Mouse (Mus musculus): ENCODE measurements around the gene Catsperg1. TPM values are rescaled to one million over a fixed set of nuclear protein-coding genes. Genes with fewer than 3 reads are reported as not detected.

The Catsperg1 gene
- polyA plus RNA-seq (2015; fragmentation: Nextera tagmentation; extraction: Ambion mirVana): 0.76 and 1.7 TPM in 2 replicates

GRCm38 (mm10) chr7:29213675-29214082 lies at the start of gene Catsperg1:
Gene Catsperg1, minus strand, starts transcription at chr7:29214035.

GRCm38 (mm10) chr7:29248261-29248841 lies 34.5 kb upstream of the Catsperg1 start, which contains the start of gene 2200002D01Rik:
Gene 2200002D01Rik, minus strand, starts transcription at chr7:29248466.

GRCm38 (mm10) chr7:29238019-29238967 lies 24.5 kb upstream of the Catsperg1 start, which contains the start of gene Yif1b:
Gene Yif1b, plus strand, starts transcription at chr7:29238329.

GRCm38 (mm10) chr7:29232247-29233013 lies 18.6 kb upstream of the Catsperg1 start, which contains the start of gene Kcnk6:
Gene Kcnk6, minus strand, starts transcription at chr7:29232515.

GRCm38 (mm10) chr7:29180077-29180853 lies 33.6 kb downstream of the Catsperg1 start, which contains the start of gene Psmd8:
Gene Psmd8, minus strand, starts transcription at chr7:29180701.

GRCm38 (mm10) chr7:29170066-29170754 lies 43.6 kb downstream of the Catsperg1 start, which contains the start of the genes Ggn and Spred3:
Gene Ggn, plus strand, starts transcription at chr7:29170210.
Gene Spred3, minus strand, starts transcription at chr7:29170411.

GRCm38 (mm10) chr7:29155838-29156782 lies 57.7 kb downstream of the Catsperg1 start, which contains the start of gene Fam98c:
Gene Fam98c, minus strand, starts transcription at chr7:29156234.

GRCm38 (mm10) chr7:29134693-29135386 lies 79.0 kb downstream of the Catsperg1 start, which contains the start of gene Rasgrp4:
Gene Rasgrp4, plus strand, starts transcription at chr7:29134851.

Other genes with a start within 250 kb of the Catsperg1 start
- gene Eif3k, start 232.2 kb downstream of the Catsperg1 start, polyA plus RNA-seq (2015; fragmentation: Nextera tagmentation; extraction: Ambion mirVana): 348 and 365 TPM in 2 replicates
- 2.1 and 8.1 TPM in 2 replicates for gene Map4k1, start 232.0 kb downstream of the Catsperg1 start, polyA plus RNA-seq (2015; fragmentation: Nextera tagmentation; extraction: Ambion mirVana)
- 0.41 and 1.5 TPM in 2 replicates for gene Ryr1, start 88.9 kb downstream of the Catsperg1 start, polyA plus RNA-seq (2015; fragmentation: Nextera tagmentation; extraction: Ambion mirVana)
- gene Rasgrp4, start 79.2 kb downstream of the Catsperg1 start, polyA plus RNA-seq (2015; fragmentation: Nextera tagmentation; extraction: Ambion mirVana): 0.65 and 0.72 TPM in 2 replicates
- gene Fam98c, start 57.8 kb downstream of the Catsperg1 start, polyA plus RNA-seq (2015; fragmentation: Nextera tagmentation; extraction: Ambion mirVana): 22.0 and 30.3 TPM in 2 replicates
- 0.65 and 1.1 TPM in 2 replicates for gene Ggn, start 43.8 kb downstream of the Catsperg1 start, polyA plus RNA-seq (2015; fragmentation: Nextera tagmentation; extraction: Ambion mirVana)
- gene Spred3, start 43.6 kb downstream of the Catsperg1 start, polyA plus RNA-seq (2015; fragmentation: Nextera tagmentation; extraction: Ambion mirVana): 2.3 and 3.7 TPM in 2 replicates
- 266 and 370 TPM in 2 replicates for gene Psmd8, start 33.3 kb downstream of the Catsperg1 start, polyA plus RNA-seq (2015; fragmentation: Nextera tagmentation; extraction: Ambion mirVana)
- 0.69 and 1.3 TPM in 2 replicates for gene Kcnk6, start 18.5 kb upstream of the Catsperg1 start, polyA plus RNA-seq (2015; fragmentation: Nextera tagmentation; extraction: Ambion mirVana)
- gene Yif1b, start 24.3 kb upstream of the Catsperg1 start, polyA plus RNA-seq (2015; fragmentation: Nextera tagmentation; extraction: Ambion mirVana): 75.2 and 79.0 TPM in 2 replicates
- 16.2 and 34.8 TPM in 2 replicates for gene 2200002D01Rik, start 34.4 kb upstream of the Catsperg1 start, polyA plus RNA-seq (2015; fragmentation: Nextera tagmentation; extraction: Ambion mirVana)
- 67.7 and 134 TPM in 2 replicates for gene Spint2, start 67.9 kb upstream of the Catsperg1 start, polyA plus RNA-seq (2015; fragmentation: Nextera tagmentation; extraction: Ambion mirVana)
- gene Ppp1r14a, start 75.3 kb upstream of the Catsperg1 start, polyA plus RNA-seq (2015; fragmentation: Nextera tagmentation; extraction: Ambion mirVana): 22.7 and 34.9 TPM in 2 replicates
- 4.8 and 7.1 TPM in 2 replicates for gene Dpf1, start 89.9 kb upstream of the Catsperg1 start, polyA plus RNA-seq (2015; fragmentation: Nextera tagmentation; extraction: Ambion mirVana)